Mouse (Mus musculus): ENCODE measurements around the gene Dnajb6. TPM values are rescaled to one million over a fixed set of nuclear protein-coding genes. Genes with fewer than 3 reads are reported as not detected.

Gene Dnajb6
- polyA plus RNA-seq, 2 experiments from 2014 or later = 113 to 126 TPM

GRCm38 (mm10) chr5:29852376-29852775 is 116.9 kb downstream of the Dnajb6 start:
- no peak for ATAC-seq

DNA sequence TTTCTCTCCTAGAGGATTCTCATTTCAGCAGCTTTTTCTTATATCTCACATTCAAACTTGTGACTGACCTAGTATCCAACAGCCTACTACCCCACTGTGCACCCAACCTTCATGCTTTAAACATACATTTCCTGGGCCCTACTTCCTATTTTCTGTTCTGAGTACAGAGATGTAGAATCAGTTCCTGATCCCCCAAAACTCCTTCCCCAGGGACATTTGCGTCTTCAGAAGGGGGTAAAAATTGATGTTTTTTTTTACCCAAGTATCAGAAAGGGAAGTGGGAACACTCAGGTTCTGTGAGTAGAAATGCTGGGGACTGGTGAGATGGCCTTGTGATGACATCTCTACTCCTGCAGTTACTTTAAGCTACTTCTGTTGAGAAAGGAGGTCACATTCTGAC is 117.5 kb downstream of the Dnajb6 start:
- ATAC-seq = no peak

DNA sequence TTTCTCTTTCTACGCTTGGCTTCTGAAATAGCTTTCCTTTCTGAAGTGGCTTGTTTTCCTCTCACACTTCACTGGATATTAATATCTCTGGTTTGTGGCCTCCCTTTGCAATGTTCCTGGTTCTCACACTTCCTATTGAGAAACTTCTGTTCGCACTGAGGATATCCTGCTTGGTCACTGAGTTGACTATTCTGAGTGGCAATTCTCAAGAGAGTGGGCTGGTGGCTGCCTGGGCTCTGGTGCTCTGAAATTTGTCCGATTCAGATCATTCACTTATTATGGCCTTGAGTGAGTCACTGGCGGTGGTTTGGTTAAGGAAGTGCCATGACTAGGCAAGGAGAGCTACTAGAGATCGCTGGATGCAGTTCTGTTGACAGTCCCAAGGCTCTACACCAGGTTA is 118.9 kb downstream of the Dnajb6 start:
- ATAC-seq = no peak

- no peak for ATAC-seq
These were observed 119.5 kb downstream of the Dnajb6 start for GRCm38 (mm10) chr5:29854971-29855370.

- ATAC-seq = no peak
These were observed 126.0 kb downstream of the Dnajb6 start for GRCm38 (mm10) chr5:29861522-29861921.

DNA sequence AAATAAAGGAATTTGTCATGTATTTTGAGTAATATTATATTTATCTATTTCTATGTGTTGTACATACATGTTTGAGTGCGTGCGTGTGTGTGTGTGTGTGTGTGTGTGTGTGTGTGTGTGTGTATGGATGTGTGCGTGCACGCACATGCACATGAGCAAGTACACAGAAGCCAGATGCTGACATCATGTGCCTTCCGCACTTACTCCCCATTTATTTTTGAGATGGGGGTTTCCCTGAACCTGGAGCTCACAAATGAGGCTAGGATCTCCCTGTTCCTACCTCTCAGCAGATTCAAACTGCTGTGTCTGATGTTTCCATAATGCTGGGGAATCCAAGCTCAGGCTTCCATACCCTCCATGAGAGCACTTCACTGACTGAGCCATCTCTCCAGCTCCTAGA is 126.9 kb downstream of the Dnajb6 start:
- ATAC-seq = no peak

DNA sequence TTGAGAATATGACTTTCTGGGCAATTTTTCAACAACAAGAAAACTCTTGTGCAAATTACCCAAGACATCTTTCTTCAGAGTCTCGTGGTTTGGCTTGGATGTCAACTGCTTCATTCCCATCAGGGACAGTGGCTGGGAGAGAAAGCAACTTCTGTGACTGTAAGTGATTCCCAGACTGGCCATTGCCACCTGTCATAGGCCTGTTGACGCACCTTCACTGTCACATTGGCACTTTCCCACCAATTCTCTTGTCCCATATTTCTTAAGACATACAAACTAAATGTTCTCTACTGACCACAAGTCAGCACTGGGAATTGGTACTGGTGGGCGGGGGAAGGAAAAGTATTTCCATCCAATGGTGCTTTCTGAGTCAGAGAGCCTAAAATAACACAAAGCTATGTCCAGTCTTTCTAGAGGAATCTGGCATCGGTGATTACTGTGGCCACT is 128.8 kb downstream of the Dnajb6 start:
- no peak for ATAC-seq

- no peak for ATAC-seq
These were observed 129.5 kb downstream of the Dnajb6 start for GRCm38 (mm10) chr5:29864994-29865393.

Other genes with a start within 250 kb of the Dnajb6 start
- gene Ube3c, start 166.4 kb upstream of the Dnajb6 start, polyA plus RNA-seq (2017; shearing (Covaris generic)) = 10 to 100 TPM; 17.2 to 19.1 TPM
- gene Gm5129, start 248 bp downstream of the Dnajb6 start, polyA plus RNA-seq (2017; shearing (Covaris generic)) = not detected

Data from activated CD4-positive, CD25-positive, alpha-beta regulatory T cell, adult 4 months (primary cell).